Mouse (Mus musculus): Measurements from ENCODE around the gene Parvb.

DNA sequence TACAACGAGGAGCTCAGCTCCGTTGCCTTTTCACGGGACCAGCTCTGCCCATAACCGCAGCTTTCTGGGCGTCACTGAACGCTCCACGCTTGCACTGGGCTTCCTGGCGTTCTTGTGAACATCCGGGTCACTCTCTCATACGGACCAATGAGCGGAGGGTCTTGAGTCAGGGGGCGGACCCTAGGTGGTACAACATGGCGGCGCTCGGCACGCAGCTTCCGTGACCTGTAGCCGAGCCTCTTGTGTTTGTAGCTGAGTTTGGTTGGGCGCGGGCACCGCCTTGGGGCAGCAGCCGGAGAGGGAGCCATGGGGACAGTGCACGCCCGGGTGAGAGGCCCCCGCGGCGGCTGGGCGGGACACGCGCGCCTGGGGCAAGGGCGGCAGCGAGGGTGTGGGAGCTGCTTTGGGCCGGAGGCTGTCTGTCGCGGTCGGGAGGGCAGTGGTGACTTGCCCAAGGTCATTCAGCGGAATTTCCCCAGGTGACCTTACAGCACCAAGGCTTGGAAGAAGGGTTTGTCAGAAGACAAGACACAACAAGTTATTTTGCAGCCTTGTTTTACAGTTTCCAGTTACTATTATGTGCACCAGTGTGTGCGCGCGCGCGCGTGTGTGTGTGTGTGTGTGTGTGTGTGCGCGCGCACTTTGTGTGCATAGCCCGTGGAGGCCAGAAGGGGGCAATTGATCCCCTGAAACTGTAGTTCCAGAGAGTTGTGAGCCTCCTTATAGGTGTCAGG, 39.6 kb upstream of the Parvb start, which contains the start of gene Samm50:
- peak; percentile 76 for TF ChIP-seq POLR2A (IDR thresholded peaks at IDR 0.05; ENCODE audit: low read depth, low read length)
- TF ChIP-seq CTCF (conservative IDR thresholded peaks at IDR 0.05; ENCODE audit: insufficient read depth, insufficient read length, low read depth, low read length): 0 out of 2 replicates have a peak, but pooled peaks have one; percentile 14

All from kidney, adult 2 months (tissue).